Mouse (Mus musculus) mammary gland, adult 2 months (tissue): ENCODE measurements around the gene Slc22a16. TPM values are rescaled to one million over a fixed set of nuclear protein-coding genes. Genes with fewer than 3 reads are reported as not detected.

Experiments used
- polyA plus RNA-seq: library from polyadenylated mRNA; depleted of rRNA; stranded (reverse); fragments of >200 nt; gene quantifications from 2 replicates; pipeline ENCODE4 v1.2.3, GENCODE M21; 2012; ENCODE audit warnings: low replicate concordance; rRNA removed

Gene Slc22a16
- polyA plus RNA-seq, result not detected in 2 replicates

DNA sequence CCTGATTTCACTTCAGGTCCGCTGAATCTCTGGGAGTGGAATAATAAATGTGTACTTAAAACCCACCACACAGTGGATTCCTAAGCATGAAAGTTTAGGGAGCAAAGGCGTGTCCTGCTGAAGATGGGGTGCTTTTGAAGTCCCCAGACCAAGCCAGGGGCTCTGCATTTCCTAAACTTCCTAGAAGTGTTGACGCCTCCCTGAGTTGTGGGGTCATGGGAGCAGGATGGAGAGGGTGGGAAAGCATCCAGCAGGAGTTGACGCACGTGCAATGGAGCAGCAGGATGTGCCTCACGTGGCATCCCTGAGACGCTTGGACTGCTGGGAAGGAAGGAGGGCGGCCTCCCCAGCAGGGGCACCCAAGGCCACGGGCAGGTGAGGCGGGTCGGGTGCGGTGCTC is at the start of gene Slc22a16:
Gene Slc22a16, plus strand, starts transcription at position 301 of the 400 bp plus-strand sequence.

DNA sequence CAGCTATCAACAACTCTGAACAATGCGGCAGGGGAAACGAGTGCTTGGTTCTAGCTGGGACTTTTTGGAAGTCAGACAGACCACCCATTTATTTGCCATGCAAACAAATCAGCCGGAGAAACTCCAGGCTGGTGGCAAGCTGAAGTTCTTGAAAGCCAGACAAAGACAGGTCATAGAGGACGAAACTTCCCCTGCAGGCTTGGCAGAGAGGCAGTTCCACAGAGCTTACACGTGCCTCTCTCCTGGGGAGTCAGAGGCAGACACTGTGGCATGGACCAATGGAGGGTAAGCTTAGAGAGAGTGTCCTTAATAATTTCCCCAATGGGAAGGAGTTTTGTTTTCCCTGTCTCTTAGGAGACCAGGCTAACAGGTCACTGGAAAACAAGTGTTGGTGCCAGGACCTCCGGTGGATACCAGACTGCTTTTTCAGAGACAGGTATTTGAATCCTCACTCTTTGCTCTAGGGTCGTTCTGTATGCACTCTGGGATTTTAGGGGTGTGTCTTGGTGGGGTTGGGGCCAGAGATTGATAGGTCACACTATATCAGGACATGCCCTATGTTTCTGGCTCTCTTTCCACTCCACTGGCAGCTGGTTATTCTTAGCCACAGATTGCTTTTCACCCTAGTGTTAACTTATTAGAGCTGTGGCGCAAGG is 59.6 kb downstream of the Slc22a16 start, which contains the start of gene Ddo:
Gene Ddo, plus strand, starts transcription at position 356 of the 656 bp plus-strand sequence.

Other genes with a start within 250 kb of the Slc22a16 start
- gene Cdk19, start 230.8 kb upstream of the Slc22a16 start, polyA plus RNA-seq, result 24.5 and 27.7 TPM in 2 replicates
- 8.9 and 26.7 TPM in 2 replicates for gene Ddo, start 59.7 kb downstream of the Slc22a16 start, polyA plus RNA-seq
- gene Mettl24, start 112.9 kb downstream of the Slc22a16 start, polyA plus RNA-seq, result 3.1 and 4.6 TPM in 2 replicates